Comparison of ENCODE assay signal across 8 mouse cellular contexts in the genomic region with DNA sequence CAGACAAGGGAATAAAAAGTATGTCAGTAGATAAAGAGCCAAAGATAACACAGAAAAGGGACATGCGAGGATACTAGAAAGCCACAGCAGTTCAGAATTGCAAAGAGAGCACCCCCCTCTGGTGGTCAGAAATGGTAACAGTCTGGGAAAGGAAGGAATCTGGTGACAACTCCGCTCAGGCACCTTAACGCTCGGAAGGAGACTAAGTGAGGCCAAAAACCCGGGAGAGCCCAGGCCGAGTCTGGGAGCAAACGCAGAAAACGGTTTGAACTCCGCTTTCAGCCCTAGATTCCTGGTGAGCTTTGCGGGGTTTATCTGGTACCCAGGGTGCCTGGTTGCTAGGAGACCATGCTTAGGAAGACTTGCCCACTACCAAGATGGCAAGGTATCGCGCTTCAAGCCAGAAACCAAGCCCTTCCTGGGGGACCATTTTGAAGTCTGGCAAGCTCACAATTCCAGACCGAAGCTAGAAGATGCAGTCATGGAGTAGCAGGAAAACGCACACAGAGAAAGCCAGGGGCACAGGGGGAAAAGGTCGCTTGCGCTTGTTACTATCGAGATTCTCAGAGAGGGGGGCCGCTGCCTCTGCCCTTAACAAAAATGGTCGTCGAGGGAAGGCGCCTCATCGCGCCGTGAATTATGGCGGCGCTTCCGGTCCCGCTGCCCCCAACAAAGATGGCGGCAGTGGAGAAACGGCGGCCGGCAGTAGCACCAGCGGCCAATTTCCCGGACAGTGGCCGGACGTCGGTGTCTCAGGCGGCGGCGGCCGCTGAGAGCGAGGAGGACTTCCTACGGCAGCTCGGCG. TPM values are rescaled to one million over a fixed set of nuclear protein-coding genes. Genes with fewer than 3 reads are reported as not detected.
DNase-seq lines count a peak whose midpoint lies in the region; ATAC-seq and TF ChIP-seq lines count a peak whose summit lies in the region.

Tpgs1 (plus strand) TSS at position 599 of the 805 bp plus-strand sequence.

- under 1% methylated on average over 45 of the region's 45 CpGs for WGBS in heart, embryonic 10.5 days
- WGBS in kidney, embryonic 15.5 days: under 1% methylated on average over 45 of the region's 45 CpGs

- peak within 1 kb of the TSS; percentile 86 for H3K9ac ChIP-seq in kidney, embryonic 15.5 days

- peaks cover 18% of the 10 kb centered on the region for H3K4me1 ChIP-seq in bone marrow macrophage, adult 2 months (ENCODE audit: control insufficient read depth, insufficient read depth, low read length)
- no peaks in the 10 kb centered on the region for H3K4me1 ChIP-seq in embryonic fibroblast, embryonic 13.5 days (ENCODE audit: control insufficient read depth, insufficient read depth, low read length)
- peaks cover 24% of the 10 kb centered on the region for H3K4me1 ChIP-seq in heart, embryonic 10.5 days
- peaks cover 36% of the 10 kb centered on the region for H3K4me1 ChIP-seq in kidney, embryonic 15.5 days

- peak within 1 kb of the TSS; percentile 58 for H3K27ac ChIP-seq in bone marrow macrophage, adult 2 months (ENCODE audit: insufficient read depth, low read depth, low read length)
- peak within 1 kb of the TSS; percentile 86 for H3K27ac ChIP-seq in embryonic fibroblast, embryonic 13.5 days (ENCODE audit: insufficient read depth, low read length)
- peak within 1 kb of the TSS; percentile 94 for H3K27ac ChIP-seq in heart, embryonic 10.5 days
- H3K27ac ChIP-seq in kidney, embryonic 15.5 days: peak within 1 kb of the TSS; percentile 97

- H3K4me2 ChIP-seq in kidney, embryonic 15.5 days: peak within 1 kb of the TSS; percentile 79

- TF ChIP-seq CTCF in bone marrow macrophage, adult 2 months (IDR thresholded peaks at IDR 0.05; ENCODE audit: low read depth, low read length): peak; percentile 75
- 0 out of 2 replicates have a peak, but pooled peaks have one; percentile 3 for TF ChIP-seq CTCF in embryonic fibroblast, embryonic 13.5 days (IDR thresholded peaks at IDR 0.05; ENCODE audit: borderline replicate concordance, insufficient read depth, low read length)

- no peak for TF ChIP-seq POLR2A in bone marrow macrophage, adult 2 months (IDR thresholded peaks at IDR 0.05; ENCODE audit: borderline replicate concordance, low read depth, low read length)
- TF ChIP-seq POLR2A in embryonic fibroblast, embryonic 13.5 days (IDR thresholded peaks at IDR 0.05; ENCODE audit: low read depth, low read length): peak; percentile 70

- DNase-seq in A20 (ENCODE audit: low read depth, low spot score) (peak; percentile 98), liver (peak; percentile 85)
- DNase-seq in heart, embryonic 10.5 days (ENCODE audit: low spot score): peak; percentile 96
- peak; percentile 82 to 92 for DNase-seq in spleen, postnatal 4 days (ENCODE audit: low spot score in 2 of 2)

- H3K9me3 ChIP-seq in heart, embryonic 10.5 days: no peaks in the 10 kb centered on the region
- H3K9me3 ChIP-seq in kidney, embryonic 15.5 days (replicated peaks): no peaks in the 10 kb centered on the region

- peak; percentile 63 for ATAC-seq in kidney, embryonic 15.5 days (replicated peaks; ENCODE audit: low FRiP score)
- peak; percentile 66 for ATAC-seq in monocyte, adult 5-6 weeks (replicated peaks; ENCODE audit: insufficient number of reproducible peaks, low FRiP score, low TSS enrichment, poor library complexity, severe bottlenecking)

- H3K36me3 ChIP-seq in heart, embryonic 10.5 days: peaks cover 13% of the 10 kb centered on the region; the same call in 1 of the 2 replicates
- H3K36me3 ChIP-seq in kidney, embryonic 15.5 days: peaks cover 10% of the 10 kb centered on the region

- H3K27me3 ChIP-seq in heart, embryonic 10.5 days (ENCODE audit: insufficient read depth, poor library complexity, severe bottlenecking): peaks cover 12% of the 10 kb centered on the region
- H3K27me3 ChIP-seq in kidney, embryonic 15.5 days: no peaks in the 10 kb centered on the region

- peak within 1 kb of the TSS; percentile 80 for H3K4me3 ChIP-seq in bone marrow macrophage, adult 2 months (ENCODE audit: insufficient read depth, low read length)
- peak within 1 kb of the TSS; percentile 89 for H3K4me3 ChIP-seq in embryonic fibroblast, embryonic 13.5 days (ENCODE audit: insufficient read depth, low read length)
- peak within 1 kb of the TSS; percentile 90 for H3K4me3 ChIP-seq in heart, embryonic 10.5 days
- peak within 1 kb of the TSS; percentile 99 for H3K4me3 ChIP-seq in kidney, embryonic 15.5 days (replicated peaks)

RNA-seq across cellular contexts. Expression of gene Tpgs1, which starts in this region (rescaled TPM):
- 32.7 and 36.2 TPM in 2 replicates for polyA plus RNA-seq in bone marrow macrophage, adult 2 months (2012; ENCODE audit: insufficient read depth, insufficient read length, missing spikeins)
- polyA plus RNA-seq in embryonic fibroblast, embryonic 13.5 days (2011; ENCODE audit: insufficient read length, low read depth, missing spikeins): 15.5 and 16.0 TPM in 2 replicates
- 52.3 and 59.4 TPM in 2 replicates for polyA plus RNA-seq in heart, embryonic 10.5 days (2016; fragmentation: Nextera tagmentation; extraction: Ambion mirVana)
- 71.2 and 81.4 TPM in 2 replicates for polyA plus RNA-seq in kidney, embryonic 15.5 days (2015; fragmentation: Nextera tagmentation; extraction: Ambion mirVana)
- total RNA-seq in monocyte, adult 5-6 weeks (2017): 8.9 to 28.4 TPM (median 25.4 TPM) in 3 replicates

Comparison
In these comparisons a context has a peak if more than half of its experiments do, and no peak if none do; other contexts are left out.
1. Peak in every context shown above with its lines: DNase-seq, ATAC-seq, H3K4me3 ChIP-seq and H3K27ac ChIP-seq.